Mouse (Mus musculus) CH12F3 (cell line): Measurements from ENCODE around the gene Wdr4.
"Not testable (repeated sequence)": the region's sequence is repeated elsewhere in the genome, so short reads cannot be mapped to it uniquely, and the experiment has no call there.

ENCODE experiments used
- in situ Hi-C: fragments of 300-500 bp; cut with MboI; formaldehyde crosslinking; loops from 2 replicates; pipeline ENCODE4 v1.14.3; 2020; ENCODE audit warnings: low sequenced_read_pairs

Wdr4 gene

GRCm38 (mm10) chr17:31535871-31536629 lies 16.3 kb upstream of the Wdr4 start:
- in situ Hi-C loops = no loop called here

DNA sequence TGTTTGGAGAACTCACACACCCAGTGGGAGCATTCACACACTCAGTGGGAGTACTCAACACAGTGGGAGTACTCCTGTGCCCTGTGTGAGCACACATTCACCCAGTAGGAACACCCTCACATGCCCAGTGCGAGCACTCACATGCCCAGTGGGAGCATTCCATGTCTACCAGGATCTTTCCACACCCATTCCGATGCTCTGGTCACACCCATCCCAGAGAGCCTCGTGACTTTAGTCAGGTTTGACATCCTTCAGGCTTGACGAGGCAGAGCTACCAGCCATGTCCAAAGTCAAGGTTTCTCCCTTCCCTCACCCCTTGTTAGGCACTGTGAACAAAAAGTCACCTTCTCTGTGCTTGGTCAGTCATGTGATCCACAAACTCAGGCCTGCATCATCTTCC lies 15.6 kb upstream of the Wdr4 start:
- in situ Hi-C loops = no loop called here

DNA sequence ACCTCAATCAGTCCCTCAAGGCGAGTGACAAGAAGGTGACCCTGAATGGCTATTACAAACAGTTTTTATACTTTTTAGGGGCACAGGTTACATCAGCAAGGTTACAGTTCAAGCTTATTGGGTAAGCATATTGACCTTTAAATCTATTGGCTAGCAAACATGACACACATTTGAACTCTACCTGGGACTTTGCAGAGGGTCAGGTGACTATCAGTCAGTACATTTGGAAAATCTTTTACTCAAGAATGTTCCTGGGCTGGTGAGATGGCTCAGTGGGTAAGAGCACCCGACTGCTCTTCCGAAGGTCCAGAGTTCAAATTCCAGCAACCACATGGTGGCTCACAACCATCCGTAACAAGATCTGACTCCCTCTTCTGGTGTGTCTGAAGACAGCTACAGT lies 12.6 kb upstream of the Wdr4 start:
- in situ Hi-C loops = not testable (repeated sequence)

GRCm38 (mm10) chr17:31531441-31532158 lies 11.8 kb upstream of the Wdr4 start:
- in situ Hi-C loops = no loop called here

- in situ Hi-C loops = loop anchor here (10.0 kb wide), 1 partner anchor 135 kb away; no protein-coding TSS in a partner anchor
Measured at GRCm38 (mm10) chr17:31529314-31529713, 9.5 kb upstream of the Wdr4 start.

DNA sequence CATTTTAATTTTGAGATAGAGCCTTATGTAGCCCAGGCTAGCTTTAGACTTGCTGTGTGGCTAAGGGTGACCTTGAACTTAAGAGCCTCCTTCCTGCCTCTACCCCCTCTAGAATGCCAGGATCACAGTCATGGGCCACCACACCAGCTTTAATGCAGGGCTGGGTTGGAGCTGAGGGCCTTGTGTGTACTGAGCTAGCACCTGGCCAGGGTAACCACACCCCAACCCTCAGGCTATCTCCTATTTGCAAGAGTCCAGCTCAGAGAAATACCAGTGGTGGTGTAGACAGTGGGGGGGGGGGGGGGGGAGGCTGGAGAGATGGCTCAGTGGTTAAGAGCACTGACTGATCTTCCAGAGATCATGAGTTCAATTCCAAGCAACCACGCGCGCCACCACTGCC lies 6.0 kb upstream of the Wdr4 start:
- in situ Hi-C loops = loop anchor here (10.0 kb wide), 1 partner anchor 139 kb away; no protein-coding TSS in a partner anchor

DNA sequence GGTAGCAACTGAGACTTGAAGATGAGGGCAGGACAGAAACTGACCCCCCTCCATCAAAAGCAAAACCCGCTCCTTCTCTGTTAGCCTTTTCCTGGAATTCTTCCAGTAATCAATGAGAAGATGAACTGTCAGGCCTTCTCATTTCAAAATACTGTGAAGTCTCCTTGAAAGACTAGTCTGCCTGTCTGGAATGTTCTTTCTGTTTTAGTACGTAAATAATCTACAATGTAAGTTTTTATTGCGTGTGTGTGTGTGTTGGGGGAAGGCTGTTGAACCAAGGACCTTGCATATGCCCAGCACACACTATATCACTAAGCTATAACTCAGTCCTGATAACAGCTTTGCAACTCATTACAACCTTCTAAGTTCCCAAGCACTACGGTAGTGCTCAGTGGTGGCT lies 5.3 kb upstream of the Wdr4 start:
- in situ Hi-C loops = loop anchor here (10.0 kb wide), 1 partner anchor 140 kb away; no protein-coding TSS in a partner anchor

DNA sequence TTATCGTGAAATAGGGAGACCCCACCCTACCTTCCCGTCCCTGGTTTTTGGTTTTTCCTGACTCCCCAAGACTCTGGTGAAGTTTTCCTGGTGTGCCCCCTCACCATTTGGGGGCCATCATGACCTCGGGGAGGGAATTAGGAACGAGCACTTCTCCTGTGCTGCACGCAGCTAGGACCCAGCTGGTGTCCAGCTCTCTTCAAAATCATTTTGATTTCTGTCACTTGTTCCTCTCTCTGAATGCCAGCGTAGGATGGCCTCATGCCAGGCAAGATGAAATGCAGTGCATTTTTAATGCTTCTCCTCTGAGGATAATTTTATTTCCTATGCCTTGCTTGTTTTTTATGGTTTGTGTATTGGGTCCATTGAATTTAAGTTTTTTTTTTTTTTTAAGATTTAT lies 2.2 kb upstream of the Wdr4 start:
- in situ Hi-C loops = loop anchor here (10.0 kb wide), 1 partner anchor 143 kb away; no protein-coding TSS in a partner anchor

- in situ Hi-C loops = loop anchor here (10.0 kb wide), 1 partner anchor 144 kb away; no protein-coding TSS in a partner anchor
Measured at GRCm38 (mm10) chr17:31520895-31521294, 1.1 kb upstream of the Wdr4 start.

DNA sequence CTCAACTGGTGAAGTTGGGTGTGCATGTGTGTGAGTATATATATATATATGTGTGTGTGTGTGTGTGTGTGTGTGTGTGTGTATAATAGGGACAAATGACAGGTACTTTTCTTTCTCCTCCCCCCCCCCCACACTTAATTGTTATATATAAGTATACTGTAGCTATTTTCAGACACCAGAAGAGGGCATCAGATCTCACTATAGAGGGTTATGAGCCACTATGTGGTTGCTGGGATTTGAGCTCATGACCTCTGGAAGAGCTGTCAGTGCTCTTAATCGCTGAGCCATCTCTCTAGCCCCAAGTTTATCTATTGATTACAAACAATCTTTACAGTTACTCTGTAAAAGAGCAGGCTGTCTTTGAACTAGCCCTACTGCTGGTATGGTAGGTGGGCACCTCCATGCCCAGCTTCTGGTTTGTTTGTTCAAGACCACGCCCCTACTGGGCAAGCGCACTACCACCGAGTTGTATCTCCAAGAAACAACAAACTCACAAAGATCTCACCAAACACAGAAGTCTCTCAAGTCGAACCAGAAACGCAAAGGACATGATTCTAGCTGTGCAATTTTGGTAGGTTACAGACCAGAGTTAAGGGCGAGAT lies 335 bp downstream of the Wdr4 start:
- in situ Hi-C loops = loop anchor here (10.0 kb wide), 1 partner anchor 125 kb away; no protein-coding TSS in a partner anchor

GRCm38 (mm10) chr17:31514696-31515095 lies 5.1 kb downstream of the Wdr4 start:
- in situ Hi-C loops = loop anchor here (10.0 kb wide), 1 partner anchor 130 kb away; no protein-coding TSS in a partner anchor

GRCm38 (mm10) chr17:31512593-31512992 lies 7.2 kb downstream of the Wdr4 start:
- in situ Hi-C loops = loop anchor here (10.0 kb wide), 1 partner anchor 132 kb away; no protein-coding TSS in a partner anchor

- in situ Hi-C loops = loop anchor here (10.0 kb wide), 1 partner anchor 133 kb away; no protein-coding TSS in a partner anchor
Measured at GRCm38 (mm10) chr17:31511792-31512495, 7.8 kb downstream of the Wdr4 start.

DNA sequence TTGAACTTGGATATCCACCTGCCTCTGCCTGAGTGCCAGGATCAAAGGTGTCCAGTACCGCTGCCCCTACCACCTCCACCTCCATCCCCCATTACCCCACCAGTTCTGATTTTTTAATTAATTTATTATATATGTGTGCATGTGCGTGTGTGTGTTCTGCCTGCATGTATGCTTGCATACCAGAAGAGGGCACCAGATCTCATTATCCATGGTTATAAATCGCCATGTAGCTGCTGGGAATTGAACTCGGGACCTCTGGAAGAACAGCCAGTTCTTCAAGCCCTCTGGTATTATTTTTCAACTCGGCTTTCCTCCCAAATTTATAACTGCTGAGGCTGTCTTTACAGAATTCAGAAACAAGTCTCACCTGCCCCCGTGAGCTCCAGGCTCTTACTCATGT lies 8.8 kb downstream of the Wdr4 start:
- in situ Hi-C loops = loop anchor here (10.0 kb wide), 1 partner anchor 134 kb away; no protein-coding TSS in a partner anchor

DNA sequence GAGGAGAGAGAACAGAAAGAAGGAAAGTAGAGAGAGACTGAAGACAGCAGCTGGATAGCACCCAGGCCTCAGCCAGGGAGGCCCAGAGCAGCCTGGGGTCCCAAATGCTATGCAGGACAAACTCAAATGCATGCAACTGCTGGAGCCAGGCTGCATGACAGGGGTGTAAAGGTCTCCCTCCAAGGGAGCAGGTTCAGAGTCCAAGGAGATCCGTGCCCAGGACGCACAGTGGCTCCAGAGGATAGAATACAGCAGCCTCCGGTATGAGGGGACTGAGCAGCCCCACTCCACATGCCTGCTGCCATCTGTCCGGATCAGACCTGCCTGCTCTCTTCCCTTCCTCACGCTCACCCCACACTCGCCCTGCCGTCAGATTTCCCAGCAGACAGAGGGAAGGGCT lies 13.5 kb downstream of the Wdr4 start:
- in situ Hi-C loops = no loop called here

DNA sequence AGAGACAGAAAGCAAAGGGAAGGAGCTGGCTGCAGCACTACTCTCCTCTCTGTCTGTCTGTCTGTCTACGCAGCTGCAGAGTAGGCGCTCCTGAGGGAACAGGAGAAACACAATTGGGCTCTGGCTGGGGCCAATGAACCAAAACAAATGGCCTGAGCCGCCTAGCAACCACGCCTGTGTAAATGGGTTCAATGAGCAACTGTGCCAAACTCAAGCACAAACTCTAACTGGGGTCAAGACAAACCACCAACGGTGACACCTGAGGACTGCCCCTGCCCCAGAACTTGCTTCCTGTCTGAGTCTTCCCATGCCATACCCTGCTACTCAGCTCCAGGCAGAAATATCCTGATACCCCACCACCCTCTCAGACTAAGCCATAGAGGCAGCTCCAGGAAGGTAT lies 14.8 kb downstream of the Wdr4 start:
- in situ Hi-C loops = no loop called here

DNA sequence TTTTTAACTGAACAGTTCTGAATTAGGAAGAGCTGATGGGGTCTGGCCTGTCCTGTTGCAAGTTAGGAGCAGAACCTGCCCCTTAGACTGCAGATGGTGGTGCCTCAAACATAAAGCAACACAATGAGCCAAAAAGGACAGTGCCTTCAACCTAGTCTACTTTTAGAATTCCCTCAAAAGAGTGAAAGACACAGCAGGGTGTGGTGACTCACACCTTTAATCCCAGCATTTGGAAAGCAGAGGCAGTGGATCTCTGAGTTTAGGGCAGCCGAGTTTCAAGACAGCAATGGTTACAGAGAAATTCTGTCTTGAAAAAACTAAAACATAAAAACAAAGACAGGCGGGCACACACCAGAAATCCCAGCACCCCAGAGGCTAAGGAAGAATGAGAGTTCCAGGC lies 15.8 kb downstream of the Wdr4 start:
- in situ Hi-C loops = no loop called here

DNA sequence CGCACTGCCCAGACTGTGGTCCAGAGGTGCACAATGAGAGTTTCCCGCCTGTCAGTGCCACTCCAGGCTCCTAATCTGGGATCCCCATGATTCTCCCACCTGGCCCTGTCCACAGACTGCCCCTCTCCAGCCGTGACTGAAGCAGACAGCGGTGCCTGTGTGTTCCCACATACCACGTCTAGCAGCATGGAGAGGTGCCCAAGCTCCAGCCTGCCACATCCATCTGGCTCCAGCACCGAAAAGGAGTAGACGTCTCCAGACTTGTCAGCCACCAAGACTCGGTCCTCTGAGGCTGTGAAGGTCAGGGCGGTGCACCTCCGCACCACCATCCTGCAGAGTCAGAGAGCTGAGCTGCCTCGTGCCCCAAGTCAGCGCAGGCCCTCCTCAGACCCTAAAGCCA lies 16.4 kb downstream of the Wdr4 start:
- in situ Hi-C loops = no loop called here

- in situ Hi-C loops = no loop called here
Measured at GRCm38 (mm10) chr17:31502261-31502927, 17.4 kb downstream of the Wdr4 start.

DNA sequence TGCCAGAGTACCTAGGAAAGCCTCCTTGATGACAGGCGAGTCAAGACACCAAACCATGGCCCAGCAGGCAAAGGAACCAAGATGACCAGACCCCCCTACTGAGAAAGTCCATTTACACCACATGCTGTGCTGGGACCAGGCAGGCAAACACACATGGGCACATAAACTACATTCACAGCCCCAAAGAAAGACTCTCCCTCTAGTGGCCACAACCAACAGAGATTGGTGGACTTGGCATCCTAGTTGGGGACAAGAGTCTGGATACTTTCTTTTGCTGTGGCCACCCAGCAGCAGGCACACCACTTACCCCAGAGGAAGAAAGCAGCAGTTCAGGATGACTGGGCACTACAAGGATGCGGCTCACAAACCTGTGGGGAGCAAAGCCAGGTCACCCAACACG lies 18.9 kb downstream of the Wdr4 start:
- in situ Hi-C loops = no loop called here
